Mouse (Mus musculus): ENCODE measurements around the gene C8g.

The C8g gene

GRCm38 (mm10) chr2:25467606-25468303, 33.8 kb downstream of the C8g start:
- peak; percentile 37 for DNase-seq (ENCODE audit: low spot score)

GRCm38 (mm10) chr2:25465816-25466635, 35.5 kb downstream of the C8g start:
- DNase-seq (ENCODE audit: low spot score), result no peak

GRCm38 (mm10) chr2:25465256-25465655, 36.3 kb downstream of the C8g start:
- no peak for DNase-seq (ENCODE audit: low spot score)

- no peak for DNase-seq (ENCODE audit: low spot score)
Observed at GRCm38 (mm10) chr2:25463630-25464029, 37.9 kb downstream of the C8g start.

- no peak for DNase-seq (ENCODE audit: low spot score)
Observed at GRCm38 (mm10) chr2:25461407-25461806, 40.1 kb downstream of the C8g start.

- DNase-seq (ENCODE audit: low spot score), result peak; percentile 90
Observed at GRCm38 (mm10) chr2:25460551-25461309, 40.8 kb downstream of the C8g start, which contains the start of gene Paxx. Gene Paxx (minus strand): TSS chr2:25461094.

- DNase-seq (ENCODE audit: low spot score), result no peak
Observed at GRCm38 (mm10) chr2:25460135-25460534, 41.4 kb downstream of the C8g start.

- DNase-seq (ENCODE audit: low spot score), result no peak
Observed at GRCm38 (mm10) chr2:25458911-25459310, 42.6 kb downstream of the C8g start.

- DNase-seq (ENCODE audit: low spot score), result no peak
Observed at GRCm38 (mm10) chr2:25457022-25457896, 44.3 kb downstream of the C8g start.

- DNase-seq (ENCODE audit: low spot score), result no peak
Observed at GRCm38 (mm10) chr2:25456205-25456953, 45.1 kb downstream of the C8g start, which contains the start of gene Clic3. Gene Clic3 (plus strand): TSS chr2:25456838.

GRCm38 (mm10) chr2:25452951-25453350, 48.6 kb downstream of the C8g start:
- DNase-seq (ENCODE audit: low spot score), result no peak

GRCm38 (mm10) chr2:25450853-25451647, 50.5 kb downstream of the C8g start:
- no peak for DNase-seq (ENCODE audit: low spot score)

All from testis, postnatal 14 days (tissue).